Mouse (Mus musculus): Measurements from ENCODE around the gene Tk2. TPM values are rescaled to one million over a fixed set of nuclear protein-coding genes. Genes with fewer than 3 reads are reported as not detected.
"Not testable (repeated sequence)": the region's sequence is repeated elsewhere in the genome, so short reads cannot be mapped to it uniquely, and the experiment has no call there.

Gene Tk2
- polyA plus RNA-seq (2016; fragmentation: Nextera tagmentation; extraction: Ambion mirVana), result 13.0 and 17.3 TPM in 2 replicates

- H3K27ac ChIP-seq, result peak within 1 kb of the TSS; percentile 90
- no peaks in the 10 kb centered on the region for H3K27me3 ChIP-seq (ENCODE audit: insufficient read depth, poor library complexity, severe bottlenecking)
- no peaks in the 10 kb centered on the region for H3K9me3 ChIP-seq
- H3K4me1 ChIP-seq, result peaks cover 23% of the 10 kb centered on the region
- peak within 1 kb of the TSS; percentile 81 for H3K4me3 ChIP-seq
- under 1% methylated on average over 28 of the region's 28 CpGs for WGBS
- no peaks in the 10 kb centered on the region; the same call in 1 of the 2 replicates for H3K36me3 ChIP-seq
- DNase-seq (ENCODE audit: low spot score), result peak; percentile 94
These were observed at the start of gene Tk2 for GRCm38 (mm10) chr8:104248276-104248675. Tk2 (minus strand) TSS chr8:104248558.

- Histone ChIP-seq H3K9me3 (no peaks in the 10 kb centered on the region), H3K27me3 (ENCODE audit: insufficient read depth, poor library complexity, severe bottlenecking) (no peaks in the 10 kb centered on the region), H3K36me3 (no peaks in the 10 kb centered on the region), H3K4me3 (no peak overlapping the region), H3K4me1 (no peaks in the 10 kb centered on the region), H3K27ac (no peak overlapping the region)
- no peak for DNase-seq (ENCODE audit: low spot score)
- 79% methylated on average over 1 of the region's 1 CpGs for WGBS
These were observed 46.0 kb upstream of the Tk2 start for GRCm38 (mm10) chr8:104294396-104294795.

- 81% methylated on average over 12 of the region's 12 CpGs for WGBS
- not testable (repeated sequence) for H3K36me3 ChIP-seq; H3K4me3 ChIP-seq; H3K9me3 ChIP-seq; H3K27ac ChIP-seq; H3K4me1 ChIP-seq; H3K27me3 ChIP-seq (ENCODE audit: insufficient read depth, poor library complexity, severe bottlenecking); DNase-seq (ENCODE audit: low spot score)
These were observed 44.7 kb upstream of the Tk2 start, which contains the start of gene Cmtm2a for GRCm38 (mm10) chr8:104293081-104293480. Cmtm2a (minus strand) TSS chr8:104293181.

- Histone ChIP-seq H3K9me3 (no peaks in the 10 kb centered on the region), H3K27ac (no peak overlapping the region), H3K36me3 (peaks cover 9% of the 10 kb centered on the region), H3K27me3 (ENCODE audit: insufficient read depth, poor library complexity, severe bottlenecking) (no peaks in the 10 kb centered on the region), H3K4me1 (no peaks in the 10 kb centered on the region), H3K4me3 (no peak overlapping the region)
- WGBS, result 80% methylated on average over 6 of the region's 6 CpGs
- peak; percentile 63 for DNase-seq (ENCODE audit: low spot score)
These were observed 20.6 kb upstream of the Tk2 start for GRCm38 (mm10) chr8:104268937-104269440.

- no peaks in the 10 kb centered on the region for H3K4me1 ChIP-seq
- DNase-seq (ENCODE audit: low spot score), result peak; percentile 48
- H3K9me3 ChIP-seq, result 0 out of 2 replicates have a peak, but pooled peaks cover 4% of the 10 kb centered on the region
- no peak overlapping the region for H3K27ac ChIP-seq
- H3K27me3 ChIP-seq (ENCODE audit: insufficient read depth, poor library complexity, severe bottlenecking), result no peaks in the 10 kb centered on the region
- peaks cover 15% of the 10 kb centered on the region for H3K36me3 ChIP-seq
- H3K4me3 ChIP-seq, result no peak overlapping the region
These were observed 20.0 kb upstream of the Tk2 start for GRCm38 (mm10) chr8:104268368-104268767.

- H3K27ac ChIP-seq; H3K4me3 ChIP-seq; H3K9me3 ChIP-seq; H3K4me1 ChIP-seq; H3K27me3 ChIP-seq (ENCODE audit: insufficient read depth, poor library complexity, severe bottlenecking): not testable (repeated sequence)
- 95% methylated on average over 22 of the region's 22 CpGs for WGBS
- peaks cover 22% of the 10 kb centered on the region for H3K36me3 ChIP-seq
- DNase-seq (ENCODE audit: low spot score), result peak; percentile 39
These were observed 16.0 kb upstream of the Tk2 start for GRCm38 (mm10) chr8:104264271-104264935.

- peaks cover 44% of the 10 kb centered on the region for H3K36me3 ChIP-seq
- H3K9me3 ChIP-seq; H3K27ac ChIP-seq; H3K4me1 ChIP-seq; H3K27me3 ChIP-seq (ENCODE audit: insufficient read depth, poor library complexity, severe bottlenecking); H3K4me3 ChIP-seq; DNase-seq (ENCODE audit: low spot score): not testable (repeated sequence)
- WGBS, result 96% methylated on average over 5 of the region's 5 CpGs
These were observed 13.4 kb upstream of the Tk2 start for GRCm38 (mm10) chr8:104261802-104262201.

GRCm38 (mm10) chr8:104253016-104253415 lies 4.7 kb upstream of the Tk2 start:
- H3K9me3 ChIP-seq, result no peaks in the 10 kb centered on the region
- peak; percentile 74 for DNase-seq (ENCODE audit: low spot score)
- H3K27me3 ChIP-seq (ENCODE audit: insufficient read depth, poor library complexity, severe bottlenecking), result no peaks in the 10 kb centered on the region
- WGBS, result 88% methylated on average over 3 of the region's 3 CpGs
- H3K4me3 ChIP-seq, result no peak overlapping the region
- no peak overlapping the region for H3K27ac ChIP-seq
- H3K36me3 ChIP-seq, result peaks cover 8% of the 10 kb centered on the region
- H3K4me1 ChIP-seq, result peaks cover 10% of the 10 kb centered on the region

GRCm38 (mm10) chr8:104251461-104251860 lies 3.1 kb upstream of the Tk2 start:
- under 1% methylated on average over 7 of the region's 7 CpGs for WGBS
- Histone ChIP-seq H3K27me3 (ENCODE audit: insufficient read depth, poor library complexity, severe bottlenecking) (no peaks in the 10 kb centered on the region), H3K4me3 (peak overlapping the region; percentile 79), H3K9me3 (no peaks in the 10 kb centered on the region), H3K36me3 (no peaks in the 10 kb centered on the region), H3K4me1 (peaks cover 23% of the 10 kb centered on the region), H3K27ac (peak overlapping the region; percentile 90)
- DNase-seq (ENCODE audit: low spot score), result no peak

- peaks cover 23% of the 10 kb centered on the region for H3K4me1 ChIP-seq
- DNase-seq (ENCODE audit: low spot score), result peak; percentile 94
- H3K27ac ChIP-seq, result peak within 1 kb of the TSS; percentile 90
- no peaks in the 10 kb centered on the region for H3K9me3 ChIP-seq
- H3K27me3 ChIP-seq (ENCODE audit: insufficient read depth, poor library complexity, severe bottlenecking), result no peaks in the 10 kb centered on the region
- peak within 1 kb of the TSS; percentile 79 for H3K4me3 ChIP-seq
- no peaks in the 10 kb centered on the region for H3K36me3 ChIP-seq
- WGBS, result 4% methylated on average over 41 of the region's 41 CpGs
These were observed 2.3 kb upstream of the Tk2 start, which contains the start of gene Cklf for GRCm38 (mm10) chr8:104250439-104251367. Cklf (plus strand) TSS chr8:104250861.

- Histone ChIP-seq H3K27me3 (ENCODE audit: insufficient read depth, poor library complexity, severe bottlenecking) (no peaks in the 10 kb centered on the region), H3K9me3 (no peaks in the 10 kb centered on the region), H3K4me1 (peaks cover 23% of the 10 kb centered on the region), H3K27ac (no peak overlapping the region), H3K36me3 (no peaks in the 10 kb centered on the region; the same call in 1 of the 2 replicates), H3K4me3 (no peak overlapping the region)
- WGBS, result 81% methylated on average over 7 of the region's 7 CpGs
- DNase-seq (ENCODE audit: low spot score), result no peak
These were observed 1.2 kb upstream of the Tk2 start for GRCm38 (mm10) chr8:104249442-104249996.

GRCm38 (mm10) chr8:104247908-104248275 lies 466 bp downstream of the Tk2 start:
- Histone ChIP-seq H3K4me1 (peaks cover 23% of the 10 kb centered on the region), H3K27ac (peak overlapping the region; percentile 90), H3K36me3 (peaks cover 3% of the 10 kb centered on the region; the same call in 1 of the 2 replicates), H3K27me3 (ENCODE audit: insufficient read depth, poor library complexity, severe bottlenecking) (no peaks in the 10 kb centered on the region), H3K9me3 (no peaks in the 10 kb centered on the region), H3K4me3 (peak overlapping the region; percentile 81)
- no peak for DNase-seq (ENCODE audit: low spot score)
- 5% methylated on average over 11 of the region's 11 CpGs for WGBS

Measured in heart, embryonic 10.5 days (tissue).